Mouse (Mus musculus) left cerebral cortex, adult 8-10 months (tissue): ENCODE measurements around the gene Hoxb13. TPM values are rescaled to one million over a fixed set of nuclear protein-coding genes. Genes with fewer than 3 reads are reported as not detected.

Experiments used
- DNase-seq, 2 experiments: peaks; one replicate each; pipeline ENCODE4 v3.0.0; 2022; ENCODE audit warnings: low spot score in 2 of 2
- total RNA-seq, 4 experiments: library from RNA; stranded (reverse); gene quantifications; 2 replicates each; pipeline ENCODE4 v1.2.4; 2022

Gene Hoxb13
- total RNA-seq, 4 experiments from 2014 or later = not detected

GRCm38 (mm10) chr11:96189810-96190522, 4.2 kb upstream of the Hoxb13 start:
- DNase-seq = no peak

- no peak for DNase-seq
These were observed 3.0 kb upstream of the Hoxb13 start for GRCm38 (mm10) chr11:96191132-96191531.

GRCm38 (mm10) chr11:96194401-96194710, 240 bp downstream of the Hoxb13 start:
- no peak for DNase-seq

- DNase-seq = no peak
These were observed 985 bp downstream of the Hoxb13 start for GRCm38 (mm10) chr11:96194961-96195640.

GRCm38 (mm10) chr11:96195769-96196280, 1.7 kb downstream of the Hoxb13 start:
- no peak for DNase-seq

- no peak for DNase-seq
These were observed 4.5 kb downstream of the Hoxb13 start for GRCm38 (mm10) chr11:96198642-96199041.

- no peak for DNase-seq
These were observed 5.3 kb downstream of the Hoxb13 start for GRCm38 (mm10) chr11:96199181-96200086.

- no peak for DNase-seq
These were observed 6.1 kb downstream of the Hoxb13 start for GRCm38 (mm10) chr11:96200183-96200655.

GRCm38 (mm10) chr11:96201741-96202140, 7.6 kb downstream of the Hoxb13 start:
- DNase-seq = no peak

GRCm38 (mm10) chr11:96202401-96203081, 8.4 kb downstream of the Hoxb13 start:
- no peak for DNase-seq

- DNase-seq = no peak
These were observed 9.2 kb downstream of the Hoxb13 start for GRCm38 (mm10) chr11:96203182-96203788.

- no peak for DNase-seq
These were observed 9.7 kb downstream of the Hoxb13 start for GRCm38 (mm10) chr11:96203789-96204186.

GRCm38 (mm10) chr11:96204351-96204750, 10.2 kb downstream of the Hoxb13 start:
- DNase-seq = no peak

GRCm38 (mm10) chr11:96205426-96206131, 11.5 kb downstream of the Hoxb13 start:
- DNase-seq = no peak

- no peak for DNase-seq
These were observed 29.7 kb downstream of the Hoxb13 start for GRCm38 (mm10) chr11:96223813-96224212.

GRCm38 (mm10) chr11:96227676-96228075, 33.6 kb downstream of the Hoxb13 start:
- DNase-seq = no peak

GRCm38 (mm10) chr11:96234906-96235305, 40.8 kb downstream of the Hoxb13 start:
- DNase-seq = no peak

GRCm38 (mm10) chr11:96240211-96240610, 46.1 kb downstream of the Hoxb13 start:
- no peak for DNase-seq
